Mouse (Mus musculus) heart, adult 2 months (tissue): ENCODE measurements at regions not wholly inside any gene's neighbourhood (a gene's known extent, or its start where the extent isn't known, plus 50 kb on each side); places are given as distances from the start of the nearest gene placed in this dataset.

Experiments
- DNase-seq, 2 experiments: peaks; one replicate each; pipeline ENCODE4 v3.0.0; 2021
- H3K27ac ChIP-seq: fragments of 200-600 bp; 2 replicates; pipeline ENCODE4 v1.8.1; 2022
- H3K27me3 ChIP-seq: fragments of 200-500 bp; 2 replicates; pipeline ENCODE4 v1.6.1; 2012; ENCODE audit warnings: mild to moderate bottlenecking, low read length, inconsistent platforms, mixed read lengths; ENCODE audit not compliant: control insufficient read depth, insufficient read depth
- H3K36me3 ChIP-seq: fragments of 200-500 bp; 2 replicates; pipeline ENCODE4 v1.6.1; 2012; ENCODE audit warnings: low read length, inconsistent platforms; ENCODE audit not compliant: control insufficient read depth, insufficient read depth
- H3K4me1 ChIP-seq: fragments of 200-500 bp; 2 replicates; pipeline ENCODE4 v1.6.1; 2011; ENCODE audit warnings: low read length; ENCODE audit not compliant: control insufficient read depth, insufficient read depth
- H3K4me3 ChIP-seq: fragments of 200-600 bp; 2 replicates; pipeline ENCODE4 v1.8.1; 2022
- H3K79me2 ChIP-seq: fragments of 200-500 bp; replicated peaks from 2 replicates; pipeline ENCODE4 v1.6.1; 2012; ENCODE audit warnings: mild to moderate bottlenecking, inconsistent platforms, low read length, moderate library complexity, mixed read lengths; ENCODE audit not compliant: control insufficient read depth, insufficient read depth
- H3K9ac ChIP-seq: fragments of 200-500 bp; 2 replicates; pipeline ENCODE4 v1.6.1; 2012; ENCODE audit warnings: low read depth, mild to moderate bottlenecking, control low read depth, inconsistent platforms, low read length, mixed read lengths
- CTCF ChIP-seq: fragments of 200-600 bp; IDR thresholded peaks from 2 replicates; pipeline ENCODE4 v1.8.1; 2022; ENCODE audit warnings: antibody characterized with exemption, mild to moderate bottlenecking, moderate library complexity
- EP300 ChIP-seq: fragments of 200-500 bp; IDR thresholded peaks from 2 replicates; pipeline ENCODE4 v1.6.1; 2011; ENCODE audit warnings: low read depth, low read length, control low read depth; ENCODE audit not compliant: insufficient read depth
- POLR2A ChIP-seq: fragments of 200-500 bp; IDR thresholded peaks from 2 replicates; pipeline ENCODE4 v1.6.1; 2011; ENCODE audit warnings: mild to moderate bottlenecking, low read depth, low read length, control low read depth; ENCODE audit not compliant: insufficient read depth
- WGBS: fragments of 180-500 bp; shearing (Covaris S2); methylation state at CpG from one replicate; pipeline ENCODE4 v1.1.7; 2018; 5-methylcytosine and 5-hydroxymethylcytosine counted together
- intact Hi-C: fragments of 180-260 bp; cut with DNase I; formaldehyde crosslinking; loops from one replicate; pipeline ENCODE4 v1.15.1; 2025

DNA sequence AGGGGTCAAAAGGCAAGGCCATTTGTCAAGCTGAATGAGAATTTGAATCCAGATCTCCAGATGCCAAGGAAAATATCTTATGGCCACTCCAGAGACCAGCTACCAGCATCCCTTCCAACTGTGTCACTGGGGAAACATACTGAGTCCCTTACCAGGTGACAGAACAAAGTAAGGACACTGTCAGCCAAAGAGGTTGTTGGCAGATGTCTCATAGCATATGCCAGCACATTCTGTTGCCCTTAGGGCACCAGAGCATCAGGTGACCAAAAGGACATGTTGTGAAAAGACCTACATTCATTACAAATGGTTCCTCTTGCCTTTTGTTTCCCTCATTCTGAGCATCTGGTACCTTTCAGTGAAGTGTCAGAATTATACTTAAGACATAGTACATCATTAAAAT is 166.4 kb downstream of the Rbm26 start:
- Histone ChIP-seq H3K79me2 (no peaks in the 10 kb centered on the region), H3K4me1 (no peaks in the 10 kb centered on the region), H3K36me3 (no peaks in the 10 kb centered on the region), H3K27ac (no peak overlapping the region), H3K27me3 (no peaks in the 10 kb centered on the region), H3K9ac (no peak overlapping the region), H3K4me3 (no peak overlapping the region)
- DNase-seq: no peak
- no peak for TF ChIP-seq CTCF
- no peak for TF ChIP-seq EP300
- no peak for TF ChIP-seq POLR2A
- intact Hi-C loops: no loop called here

DNA sequence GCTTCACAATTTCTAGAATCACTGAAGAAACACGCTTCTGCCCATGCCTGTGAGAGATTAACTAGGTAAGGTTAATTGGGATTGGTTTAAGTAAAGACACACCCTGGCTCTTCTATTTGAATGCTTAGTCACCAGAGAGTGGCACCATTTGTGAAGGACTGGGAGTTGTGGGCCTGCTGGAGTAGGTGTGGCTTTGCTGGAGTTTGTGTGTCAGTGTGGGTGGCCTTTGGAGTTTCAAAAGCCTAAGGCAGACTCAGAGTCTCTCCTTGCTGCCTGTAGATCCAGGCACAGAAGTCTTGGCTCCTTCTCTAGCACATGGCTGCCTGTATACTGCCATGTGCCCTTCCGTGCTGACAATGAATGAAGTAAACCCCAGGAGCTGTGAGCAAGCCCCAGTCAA is 168.8 kb downstream of the Rbm26 start:
- 68% methylated on average over 2 of the region's 2 CpGs for WGBS
- intact Hi-C loops: no loop called here
- DNase-seq: no peak
- H3K79me2 ChIP-seq: no peaks in the 10 kb centered on the region
- no peak overlapping the region for H3K4me3 ChIP-seq
- H3K36me3 ChIP-seq: no peaks in the 10 kb centered on the region
- TF ChIP-seq POLR2A (no peak), CTCF (no peak), EP300 (no peak)
- no peaks in the 10 kb centered on the region for H3K27me3 ChIP-seq
- no peak overlapping the region for H3K9ac ChIP-seq
- no peak overlapping the region for H3K27ac ChIP-seq
- no peaks in the 10 kb centered on the region for H3K4me1 ChIP-seq

GRCm38 (mm10) chr14:104994066-104994465 is 183.1 kb downstream of the Rbm26 start:
- 87% methylated on average over 3 of the region's 3 CpGs for WGBS
- Histone ChIP-seq H3K27ac (no peak overlapping the region), H3K36me3 (no peaks in the 10 kb centered on the region), H3K9ac (no peak overlapping the region), H3K4me1 (no peaks in the 10 kb centered on the region), H3K4me3 (no peak overlapping the region), H3K27me3 (no peaks in the 10 kb centered on the region), H3K79me2 (no peaks in the 10 kb centered on the region)
- intact Hi-C loops: no loop called here
- DNase-seq: no peak
- TF ChIP-seq CTCF (no peak), POLR2A (no peak), EP300 (no peak)

DNA sequence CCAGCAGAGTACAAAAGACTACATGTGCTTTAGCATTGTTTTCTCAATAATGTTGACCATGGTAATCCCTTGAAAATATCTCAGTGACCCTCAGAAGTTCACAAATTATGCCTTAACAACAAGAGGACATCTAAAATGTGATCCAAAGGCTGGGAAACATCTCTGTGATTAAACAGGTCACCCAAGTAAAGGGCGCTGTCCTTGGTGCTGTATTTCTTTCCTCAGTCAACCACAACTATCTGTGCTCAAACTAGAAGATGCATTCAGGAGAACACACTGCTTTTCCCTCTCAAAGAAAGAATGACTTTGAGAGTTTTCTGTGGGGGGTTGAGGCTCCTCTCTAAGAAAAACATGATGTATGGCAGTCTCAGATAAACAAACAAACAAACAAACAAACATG is 211.1 kb downstream of the Rbm26 start:
- DNase-seq: no peak
- Histone ChIP-seq H3K27ac (no peak overlapping the region), H3K36me3 (no peaks in the 10 kb centered on the region), H3K9ac (no peak overlapping the region), H3K4me1 (no peaks in the 10 kb centered on the region), H3K4me3 (no peak overlapping the region), H3K79me2 (no peaks in the 10 kb centered on the region), H3K27me3 (no peaks in the 10 kb centered on the region)
- TF ChIP-seq POLR2A (no peak), EP300 (no peak)
- intact Hi-C loops: no loop called here
- WGBS: 39% methylated on average over 1 of the region's 1 CpGs

GRCm38 (mm10) chr14:104943450-104943849 is 233.7 kb downstream of the Rbm26 start:
- 81% methylated on average over 5 of the region's 5 CpGs for WGBS
- no peak overlapping the region for H3K9ac ChIP-seq
- DNase-seq: no peak
- H3K27me3 ChIP-seq: no peaks in the 10 kb centered on the region
- no peaks in the 10 kb centered on the region for H3K36me3 ChIP-seq
- H3K4me1 ChIP-seq: no peaks in the 10 kb centered on the region
- TF ChIP-seq EP300 (no peak), CTCF (no peak), POLR2A (no peak)
- intact Hi-C loops: no loop called here
- no peaks in the 10 kb centered on the region for H3K79me2 ChIP-seq
- no peak overlapping the region for H3K27ac ChIP-seq
- H3K4me3 ChIP-seq: no peak overlapping the region

DNA sequence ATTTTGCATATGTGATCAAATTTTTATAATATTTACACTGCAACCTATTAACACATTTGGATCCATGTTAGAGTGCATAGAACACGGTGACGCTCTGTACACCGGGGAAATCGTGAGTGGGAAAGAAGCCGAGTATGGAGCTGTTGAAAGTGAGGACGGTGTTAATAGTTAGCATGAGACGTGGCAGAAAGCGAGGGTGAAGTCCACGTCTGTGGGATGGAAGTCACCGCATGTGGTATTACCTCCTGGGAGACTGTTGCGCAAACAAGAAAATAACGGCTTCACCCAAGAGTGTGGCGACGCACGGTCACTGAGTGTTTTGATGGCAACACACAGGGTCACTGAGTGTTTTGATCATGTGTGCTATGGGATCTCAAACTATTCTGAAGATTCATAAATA is 237.2 kb downstream of the Rbm26 start:
- 85% methylated on average over 15 of the region's 15 CpGs for WGBS
- no peak for DNase-seq
- H3K27me3 ChIP-seq: no peaks in the 10 kb centered on the region
- no peak overlapping the region for H3K9ac ChIP-seq
- TF ChIP-seq CTCF (no peak), EP300 (no peak), POLR2A (no peak)
- H3K4me3 ChIP-seq: no peak overlapping the region
- intact Hi-C loops: no loop called here
- no peaks in the 10 kb centered on the region for H3K4me1 ChIP-seq
- no peaks in the 10 kb centered on the region for H3K36me3 ChIP-seq
- no peak overlapping the region for H3K27ac ChIP-seq
- no peaks in the 10 kb centered on the region for H3K79me2 ChIP-seq
